Mouse (Mus musculus) intestine, postnatal 0 days (tissue): ENCODE data around the gene Mcoln2. TPM values are rescaled to one million over a fixed set of nuclear protein-coding genes. Genes with fewer than 3 reads are reported as not detected.

Source experiments
- ATAC-seq: fragments of 200-750 bp; cut with Nextera tagmentation; 2 replicates; pipeline ENCODE4 v1.8.0; 2017; ENCODE audit warnings: mild to moderate bottlenecking, moderate TSS enrichment, moderate library complexity
- H3K27ac ChIP-seq: fragments of 300-500 bp; sonication (generic); 2 replicates; pipeline ENCODE4 v1.5.1; 2014; ENCODE audit warnings: mild to moderate bottlenecking, low read depth, low read length, moderate library complexity
- H3K27me3 ChIP-seq: fragments of 300-500 bp; sonication (generic); replicated peaks from 2 replicates; pipeline ENCODE4 v1.6.1; 2014; ENCODE audit warnings: low read length, mixed read lengths; ENCODE audit not compliant: control insufficient read depth, insufficient read depth
- H3K36me3 ChIP-seq: fragments of 300-500 bp; sonication (generic); 2 replicates; pipeline ENCODE4 v1.6.1; 2014; ENCODE audit warnings: mild to moderate bottlenecking, moderate library complexity; ENCODE audit not compliant: control insufficient read depth, insufficient read depth
- H3K4me1 ChIP-seq: fragments of 300-500 bp; sonication (generic); replicated peaks from 2 replicates; pipeline ENCODE4 v1.6.1; 2014; ENCODE audit warnings: antibody characterized with exemption, low read length, mixed read lengths; ENCODE audit not compliant: control insufficient read depth, insufficient read depth
- H3K4me2 ChIP-seq: fragments of 300-500 bp; sonication (generic); replicated peaks from 2 replicates; pipeline ENCODE4 v1.6.1; 2014; ENCODE audit warnings: low read depth, mild to moderate bottlenecking, moderate library complexity
- H3K4me3 ChIP-seq: fragments of 300-500 bp; sonication (generic); 2 replicates; pipeline ENCODE4 v1.5.1; 2014; ENCODE audit warnings: low read depth, low read length
- H3K9ac ChIP-seq: fragments of 300-500 bp; sonication (generic); 2 replicates; pipeline ENCODE4 v1.6.1; 2014; ENCODE audit warnings: mild to moderate bottlenecking, low read depth, low read length
- H3K9me3 ChIP-seq: fragments of 300-500 bp; sonication (generic); 2 replicates; pipeline ENCODE4 v1.6.1; 2016; ENCODE audit warnings: mixed run types; ENCODE audit not compliant: control insufficient read depth
- CTCF ChIP-seq: sonication (generic); IDR thresholded peaks from 2 replicates; pipeline ENCODE4 v1.5.1; 2016; ENCODE audit warnings: low read depth, mild to moderate bottlenecking, control low read depth, antibody characterized with exemption, moderate library complexity
- WGBS: fragments of 180-500 bp; shearing (Covaris S2); extraction: QIAGEN DNeasy Blood & Tissue Kit; methylation state at CpG from one replicate; pipeline ENCODE4 v1.1.7; 2014; 5-methylcytosine and 5-hydroxymethylcytosine counted together
- polyA plus RNA-seq: library from polyadenylated mRNA; unstranded; fragments of >200 nt; fragmentation: Nextera tagmentation; extraction: Ambion mirVana; gene quantifications from 2 replicates; pipeline ENCODE4 v1.2.1, GENCODE M21; 2015

Mcoln2 gene
- polyA plus RNA-seq, 1 experiment from 2014 or later: 6.4 TPM

- H3K36me3 ChIP-seq: no peaks in the 10 kb centered on the region
- WGBS: 58% methylated on average over 2 of the region's 2 CpGs
- H3K9me3 ChIP-seq: 0 out of 2 replicates have a peak, but pooled peaks cover 5% of the 10 kb centered on the region
- H3K9ac ChIP-seq: no peak overlapping the region
- H3K27me3 ChIP-seq: 0 out of 2 replicates have a peak, but pooled peaks cover 7% of the 10 kb centered on the region
- no peak overlapping the region for H3K27ac ChIP-seq
- H3K4me3 ChIP-seq: no peak overlapping the region
- no peak overlapping the region for H3K4me2 ChIP-seq
- H3K4me1 ChIP-seq: 0 out of 2 replicates have a peak, but pooled peaks cover 2% of the 10 kb centered on the region
- no peak for ATAC-seq
- TF ChIP-seq CTCF: no peak
Observed at GRCm38 (mm10) chr3:146108945-146109344, 40.7 kb upstream of the Mcoln2 start.

GRCm38 (mm10) chr3:146110358-146110757 lies 39.3 kb upstream of the Mcoln2 start:
- 74% methylated on average over 2 of the region's 2 CpGs for whole genome bisulfite sequencing
- ATAC-seq: no peak
- H3K4me2 ChIP-seq: no peak overlapping the region
- no peaks in the 10 kb centered on the region for H3K9me3 ChIP-seq
- H3K4me1 ChIP-seq: 0 out of 2 replicates have a peak, but pooled peaks cover 2% of the 10 kb centered on the region
- no peak overlapping the region for H3K4me3 ChIP-seq
- H3K27me3 ChIP-seq: 0 out of 2 replicates have a peak, but pooled peaks cover 7% of the 10 kb centered on the region
- no peaks in the 10 kb centered on the region for H3K36me3 ChIP-seq
- TF ChIP-seq CTCF: no peak
- H3K27ac ChIP-seq: no peak overlapping the region
- H3K9ac ChIP-seq: no peak overlapping the region

GRCm38 (mm10) chr3:146110916-146111315 lies 38.7 kb upstream of the Mcoln2 start:
- Histone ChIP-seq H3K27ac (no peak overlapping the region), H3K9ac (no peak overlapping the region), H3K36me3 (no peaks in the 10 kb centered on the region), H3K9me3 (no peaks in the 10 kb centered on the region), H3K27me3 (0 out of 2 replicates have a peak, but pooled peaks cover 7% of the 10 kb centered on the region), H3K4me1 (0 out of 2 replicates have a peak, but pooled peaks cover 2% of the 10 kb centered on the region), H3K4me3 (no peak overlapping the region), H3K4me2 (no peak overlapping the region)
- no peak for TF ChIP-seq CTCF
- WGBS: 71% methylated on average over 6 of the region's 6 CpGs
- no peak for ATAC-seq

- WGBS: 8% methylated on average over 35 of the region's 35 CpGs
Observed at GRCm38 (mm10) chr3:146117258-146117996, 32.2 kb upstream of the Mcoln2 start, which contains the start of gene Mcoln3. Mcoln3 (plus strand) TSS chr3:146117450.

GRCm38 (mm10) chr3:146117997-146118457 lies 31.6 kb upstream of the Mcoln2 start:
- Histone ChIP-seq H3K36me3 (no peaks in the 10 kb centered on the region), H3K4me2 (peak overlapping the region; percentile 69), H3K27me3 (no peaks in the 10 kb centered on the region; the same call in 1 of the 2 replicates), H3K9me3 (no peaks in the 10 kb centered on the region), H3K4me1 (0 out of 2 replicates have a peak, but pooled peaks cover 2% of the 10 kb centered on the region), H3K27ac (peak overlapping the region; percentile 86), H3K4me3 (peak overlapping the region; percentile 44), H3K9ac (peak overlapping the region; percentile 60)
- ATAC-seq: peak; percentile 82
- no peak for TF ChIP-seq CTCF
- WGBS: 35% methylated on average over 9 of the region's 9 CpGs

More at GRCm38 (mm10) chr3:146117258-146117996, 32.2 kb upstream of the Mcoln2 start, which contains the start of gene Mcoln3:
- H3K4me2 ChIP-seq: peak within 1 kb of the TSS; percentile 69
- no peak for TF ChIP-seq CTCF
- H3K36me3 ChIP-seq: no peaks in the 10 kb centered on the region
- H3K9me3 ChIP-seq: no peaks in the 10 kb centered on the region
- peak within 1 kb of the TSS; percentile 60 for H3K9ac ChIP-seq
- ATAC-seq: peak; percentile 68
- peak within 1 kb of the TSS; percentile 44 for H3K4me3 ChIP-seq
- H3K27me3 ChIP-seq: no peaks in the 10 kb centered on the region; the same call in 1 of the 2 replicates
- H3K27ac ChIP-seq: peak within 1 kb of the TSS; percentile 86
- 0 out of 2 replicates have a peak, but pooled peaks cover 2% of the 10 kb centered on the region for H3K4me1 ChIP-seq
